Mouse (Mus musculus) frontal cortex, adult 2 months (tissue): ENCODE measurements around the gene Dppa4. TPM values are rescaled to one million over a fixed set of nuclear protein-coding genes. Genes with fewer than 3 reads are reported as not detected.
"Not testable (repeated sequence)": the region's sequence is repeated elsewhere in the genome, so short reads cannot be mapped to it uniquely, and the experiment has no call there.

Experiments used
- DNase-seq, 2 experiments: peaks; one replicate each; pipeline ENCODE4 v3.0.0; 2022; ENCODE audit warnings: low spot score in 1 of 2; ENCODE audit errors: extremely low spot score in 1 of 2
- polyA plus RNA-seq: library from polyadenylated mRNA; depleted of rRNA; stranded (reverse); fragments of >200 nt; gene quantifications from 2 replicates; pipeline ENCODE4 v1.2.3, GENCODE M21; 2012; rRNA removed

Gene Dppa4
- polyA plus RNA-seq: not detected in 2 replicates

DNA sequence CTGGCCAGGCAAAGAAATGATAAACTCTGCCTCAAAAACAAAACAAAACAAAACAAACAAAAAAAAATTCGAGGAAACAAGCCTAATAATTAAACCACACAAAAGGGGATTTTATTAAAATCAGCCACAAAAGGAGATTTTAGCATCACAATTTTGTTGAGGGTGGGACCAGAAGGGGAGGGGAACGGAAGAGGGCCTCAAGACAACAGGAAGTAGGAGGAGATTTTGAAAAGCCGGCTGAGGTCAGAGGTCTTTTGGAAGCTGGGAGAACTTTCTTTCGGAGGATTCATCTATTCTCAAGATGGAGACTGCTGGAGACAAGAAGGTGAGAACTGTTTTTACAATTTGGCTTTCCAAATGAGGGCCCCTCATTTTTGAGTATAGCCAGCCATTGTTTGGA is at the start of gene Dppa4:
Gene Dppa4, plus strand, starts transcription at position 217 of the 400 bp plus-strand sequence.
- no peak for DNase-seq

DNA sequence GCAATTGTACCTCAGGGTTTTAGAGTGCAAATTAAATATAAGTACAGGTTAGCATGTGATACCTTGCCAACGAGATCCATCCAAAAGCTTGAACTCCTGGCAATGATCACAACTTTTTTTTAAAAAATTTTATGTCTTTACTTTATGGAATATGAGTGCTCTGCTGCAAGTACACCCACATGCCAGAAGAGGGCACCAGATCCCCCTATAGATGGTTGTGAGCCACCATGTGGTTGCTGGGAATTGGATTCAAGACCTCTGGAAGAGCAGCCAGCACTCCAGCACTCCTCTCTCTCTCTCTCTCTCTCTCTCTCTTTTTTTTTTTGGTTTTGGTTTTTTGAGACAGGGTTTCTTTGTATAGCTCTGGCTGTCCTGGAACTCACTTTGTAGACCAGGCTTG is 48.5 kb upstream of the Dppa4 start:
- DNase-seq: no peak

DNA sequence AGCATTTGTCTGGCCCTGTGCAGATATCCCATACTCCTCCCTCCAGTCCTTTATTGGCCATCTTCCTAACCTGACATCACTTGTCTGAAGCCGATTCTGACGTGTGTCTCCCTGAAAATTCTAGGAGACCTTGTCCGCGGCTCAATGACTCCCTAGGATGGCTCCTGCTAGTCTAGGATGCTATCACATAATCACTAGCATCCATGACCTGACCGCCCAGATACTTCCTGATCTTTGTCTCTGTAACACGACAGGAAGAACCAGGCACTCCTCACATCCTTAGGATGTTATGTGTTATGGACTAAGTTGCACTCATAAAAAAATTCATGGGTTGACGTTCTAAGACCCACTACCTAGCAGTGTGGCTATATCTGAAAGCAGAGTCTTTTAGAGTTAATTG is 45.9 kb upstream of the Dppa4 start:
- DNase-seq: no peak

DNA sequence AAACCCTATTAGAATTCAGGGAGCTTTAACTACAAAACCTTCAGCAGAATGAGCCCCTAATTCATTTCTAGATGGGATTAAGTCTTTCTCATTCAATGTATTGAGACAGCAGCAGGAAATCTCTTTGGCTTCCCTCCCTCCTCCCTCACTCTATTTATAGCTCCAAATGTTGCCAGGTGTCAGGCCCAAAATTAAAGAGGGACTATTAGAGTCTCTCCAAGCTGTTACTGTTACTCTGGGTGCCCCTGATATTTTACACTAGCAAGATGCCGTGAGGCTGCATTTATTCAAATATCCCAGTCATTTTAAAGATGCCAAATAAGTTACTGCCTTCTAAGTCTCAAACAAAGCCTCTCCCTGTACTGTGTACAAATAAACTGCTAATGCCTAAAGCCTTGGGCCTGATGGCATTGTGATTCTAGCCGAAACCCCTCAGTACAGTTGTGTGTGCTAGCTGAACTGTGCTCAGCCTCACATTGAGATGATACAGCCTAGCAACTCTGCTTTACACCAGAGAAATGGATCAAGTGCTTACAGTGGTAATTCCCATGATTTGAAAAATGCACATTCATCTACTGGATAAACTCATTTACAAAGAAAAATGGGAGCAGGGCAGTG is 36.4 kb upstream of the Dppa4 start:
- no peak for DNase-seq

DNA sequence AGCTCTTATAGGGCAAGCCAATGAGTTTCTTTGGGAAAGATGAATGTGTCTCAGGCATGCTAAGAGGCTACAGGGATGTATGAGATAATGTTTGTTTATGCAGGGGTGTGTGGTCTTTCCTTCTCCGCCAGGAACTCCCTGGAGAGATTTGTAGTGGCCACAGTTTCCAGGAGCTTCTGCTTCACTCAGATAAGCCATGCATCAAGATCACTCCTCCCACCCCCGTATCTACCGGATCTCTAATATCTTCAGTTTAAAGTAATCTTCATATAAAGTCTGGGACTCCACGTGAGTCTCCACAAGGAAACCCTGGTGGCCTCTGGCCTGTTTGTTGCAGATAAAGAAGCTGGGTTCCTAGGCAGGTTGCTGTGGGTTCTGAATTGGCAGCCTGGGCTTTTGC is 30.7 kb upstream of the Dppa4 start:
- DNase-seq: no peak

DNA sequence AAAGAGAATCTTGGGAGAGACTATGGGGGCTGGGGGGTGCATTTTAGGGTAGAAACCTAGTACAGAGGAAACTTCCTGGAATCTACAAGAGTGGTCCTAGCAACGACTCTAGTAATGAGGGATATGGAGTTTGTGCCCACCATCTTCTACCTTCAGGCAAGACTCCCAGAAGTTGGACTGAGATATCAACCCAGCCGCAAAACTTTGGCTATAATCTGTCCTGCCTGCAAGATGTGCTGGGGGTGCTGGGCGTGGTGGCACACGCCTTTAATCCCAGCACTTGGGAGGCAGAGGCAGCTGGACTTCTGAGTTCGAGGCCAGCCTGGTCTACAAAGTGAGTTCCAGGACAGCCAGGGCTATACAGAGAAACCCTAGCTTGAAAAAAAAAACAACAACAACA is 28.9 kb upstream of the Dppa4 start:
- no peak for DNase-seq

DNA sequence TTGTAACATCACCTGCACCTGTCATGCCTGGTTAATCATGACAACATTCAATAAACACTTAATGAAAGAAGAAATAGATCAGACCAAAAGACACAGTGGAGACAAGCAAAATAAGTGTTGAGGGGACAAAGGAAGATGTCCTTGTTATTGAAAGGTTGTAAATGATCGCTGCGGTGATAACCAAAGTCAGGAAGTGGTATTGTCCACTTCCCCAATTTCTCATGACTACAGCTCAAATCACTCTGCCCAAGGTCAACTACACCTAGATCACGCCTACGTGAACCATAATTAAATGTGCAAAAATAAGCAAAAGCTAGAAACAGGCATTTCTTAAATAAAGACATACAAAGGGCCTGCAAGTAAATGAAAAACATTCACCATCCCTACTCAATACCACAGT is 24.0 kb upstream of the Dppa4 start:
- DNase-seq: no peak

DNA sequence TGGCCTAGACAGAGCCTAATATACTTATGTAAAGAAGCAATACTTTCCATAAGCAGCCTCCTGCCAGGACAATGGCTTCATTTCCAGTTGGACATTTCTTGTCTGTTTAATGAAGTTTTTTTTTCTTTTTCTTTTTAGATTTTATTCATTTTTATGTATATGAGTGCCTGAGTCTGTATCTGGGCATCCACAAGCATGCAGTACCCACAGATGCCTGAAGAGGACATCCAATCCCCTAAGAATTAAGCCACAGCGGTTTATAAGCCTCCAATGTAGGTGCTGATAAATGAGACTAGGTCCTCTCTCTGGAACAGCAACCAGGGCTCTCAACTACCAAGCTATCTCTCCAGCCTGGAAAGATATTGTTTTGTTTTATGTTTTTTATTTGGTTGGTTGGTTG is 20.6 kb upstream of the Dppa4 start:
- DNase-seq: no peak

DNA sequence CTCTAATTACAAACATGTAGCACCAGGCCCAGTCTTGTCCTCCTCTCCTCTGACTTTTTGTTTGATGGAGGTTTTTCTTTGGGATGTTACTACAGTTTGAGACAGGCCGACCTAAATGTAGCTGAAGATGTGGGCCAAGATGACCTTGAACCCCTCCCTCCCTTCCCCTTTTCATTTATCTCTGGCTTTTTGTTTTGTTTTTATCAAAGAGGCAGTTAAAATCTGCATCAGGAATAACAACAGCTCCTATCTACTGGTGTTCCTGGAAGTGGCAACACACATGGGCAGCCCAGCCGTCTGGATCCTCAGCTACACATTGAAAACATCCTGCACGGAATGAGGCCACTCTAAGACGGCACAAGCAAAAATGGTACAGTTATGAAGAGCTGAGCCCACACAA is 17.7 kb upstream of the Dppa4 start:
- no peak for DNase-seq

DNA sequence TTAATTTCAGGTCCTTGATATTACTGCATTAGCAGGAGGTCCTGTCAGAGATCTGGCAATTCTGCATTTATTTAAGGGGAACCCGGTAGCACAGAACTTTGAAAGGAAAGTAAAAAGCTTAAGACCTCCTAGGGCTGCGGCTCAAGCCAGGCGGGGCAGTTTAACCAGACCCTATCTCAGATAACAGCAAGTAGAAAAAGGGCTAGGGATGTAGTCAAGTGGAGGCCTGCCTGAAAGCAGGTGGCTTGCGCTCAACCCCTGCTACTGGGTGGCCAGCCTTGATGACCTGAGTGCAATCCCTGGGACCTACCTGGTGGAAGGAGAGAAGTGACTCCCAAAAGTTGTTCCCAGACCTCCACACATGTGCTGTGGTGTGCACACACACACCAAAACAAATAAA is 6.6 kb upstream of the Dppa4 start:
- no peak for DNase-seq

DNA sequence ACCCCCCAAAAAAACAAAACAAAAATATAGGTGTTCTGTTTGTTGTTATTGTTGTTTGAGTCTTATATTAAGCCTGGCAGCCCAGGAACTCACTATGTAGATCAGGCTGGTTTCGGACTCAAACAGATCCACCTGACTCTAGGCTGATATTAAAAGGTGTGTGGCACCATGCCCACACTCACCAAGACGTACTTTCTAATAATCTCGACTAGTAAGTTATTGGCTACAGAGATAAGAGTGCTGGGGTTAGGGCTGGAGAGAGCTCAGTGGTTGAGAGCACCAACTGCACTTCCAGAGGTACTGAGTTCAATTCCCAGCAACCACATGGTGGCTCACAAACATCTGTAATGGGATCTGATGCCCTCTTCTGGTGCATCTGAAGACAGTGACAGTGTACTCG is 2.6 kb upstream of the Dppa4 start:
- no peak for DNase-seq

DNA sequence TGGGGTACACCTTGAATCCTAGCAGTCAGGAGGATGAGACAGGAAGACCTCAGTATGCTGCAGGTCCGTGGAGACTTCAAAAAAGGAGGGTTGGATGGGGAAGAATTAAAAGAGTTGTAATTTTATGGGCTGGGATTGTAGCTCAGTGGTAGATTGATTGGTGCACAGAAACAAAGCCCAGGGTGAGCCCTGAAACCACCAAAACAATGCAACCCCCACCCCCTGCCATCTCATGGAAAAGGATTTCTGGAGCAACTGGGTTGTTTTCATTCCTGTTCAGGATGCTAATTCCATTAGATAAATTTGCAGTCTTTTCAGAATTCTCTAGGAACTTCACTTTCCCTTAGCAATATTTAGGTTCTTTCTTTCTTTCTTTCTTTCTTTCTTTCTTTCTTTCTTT is 732 bp upstream of the Dppa4 start:
- no peak for DNase-seq

DNA sequence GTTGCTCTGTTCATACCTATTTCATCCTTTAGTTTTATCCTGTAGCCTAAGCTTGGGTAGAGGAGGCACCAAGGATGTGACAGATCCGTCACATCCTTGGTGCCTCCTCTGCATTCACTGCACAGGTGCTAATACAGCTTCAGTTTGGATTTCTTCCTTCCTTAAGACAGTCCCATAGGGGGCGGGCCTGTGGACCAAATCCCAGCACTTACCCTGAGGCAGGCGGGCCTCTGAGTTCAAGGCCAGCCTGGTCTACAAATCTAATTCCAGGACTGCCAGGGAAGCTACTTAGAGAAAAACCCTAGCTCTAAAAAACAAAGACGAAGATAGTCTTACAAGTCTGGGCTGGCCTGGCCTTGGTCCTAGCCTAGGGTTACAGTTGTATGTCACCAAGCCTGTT is 2.0 kb downstream of the Dppa4 start:
- no peak for DNase-seq

DNA sequence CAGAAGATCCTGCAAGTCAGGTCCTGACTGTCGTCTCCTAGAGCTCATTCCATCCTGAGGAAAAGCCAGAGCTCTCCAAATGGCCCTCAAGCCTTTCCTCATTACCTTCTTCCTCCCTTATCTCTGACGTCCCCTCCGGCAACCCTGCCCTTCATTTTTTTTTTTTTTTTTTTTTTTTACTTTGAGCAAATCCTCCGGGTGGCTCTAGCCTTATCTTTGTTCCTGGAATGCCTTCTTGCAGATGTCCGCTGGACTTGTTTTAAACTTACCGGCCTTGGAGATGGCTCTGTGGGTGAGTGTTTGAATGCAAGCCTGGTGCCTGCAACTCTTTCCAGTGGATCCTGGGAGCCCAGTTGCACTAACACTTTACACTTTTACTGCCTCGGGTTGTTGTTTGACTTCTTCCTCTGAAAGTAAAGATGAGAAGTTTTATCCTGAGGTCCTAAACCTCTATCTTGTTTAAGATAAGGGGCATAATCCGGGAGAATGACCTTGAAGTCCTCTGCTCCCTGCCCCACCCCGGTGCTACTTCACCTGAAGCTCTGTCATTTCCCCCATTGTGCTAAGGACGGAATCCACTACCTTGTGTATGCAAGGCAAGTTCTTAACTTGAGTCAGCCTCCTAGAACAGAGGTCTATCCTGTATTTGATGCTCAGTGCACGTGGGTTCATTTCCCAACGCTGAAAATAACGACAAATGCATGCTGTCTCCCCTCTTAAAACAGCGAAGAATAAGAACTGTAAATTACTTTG is 14.0 kb downstream of the Dppa4 start:
- no peak for DNase-seq

DNA sequence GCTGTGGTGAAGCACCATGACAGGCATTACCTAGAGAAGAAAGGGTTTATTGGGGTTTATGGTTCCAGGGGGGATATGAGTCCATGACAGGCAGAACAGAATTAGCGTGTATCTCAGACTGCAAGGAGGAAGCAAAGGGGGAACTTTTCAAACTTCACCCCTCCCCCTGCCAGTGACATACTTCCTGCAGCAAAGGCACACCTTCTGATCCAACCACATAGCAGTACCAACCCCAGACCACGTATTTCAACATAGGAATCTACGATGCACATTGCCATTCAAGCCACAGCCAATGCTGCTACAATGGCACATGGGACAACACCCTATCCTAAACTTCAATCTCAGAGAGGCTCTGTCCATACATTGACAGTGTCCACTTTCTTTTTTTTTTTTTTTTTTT is 16.4 kb downstream of the Dppa4 start:
- DNase-seq: no peak

DNA sequence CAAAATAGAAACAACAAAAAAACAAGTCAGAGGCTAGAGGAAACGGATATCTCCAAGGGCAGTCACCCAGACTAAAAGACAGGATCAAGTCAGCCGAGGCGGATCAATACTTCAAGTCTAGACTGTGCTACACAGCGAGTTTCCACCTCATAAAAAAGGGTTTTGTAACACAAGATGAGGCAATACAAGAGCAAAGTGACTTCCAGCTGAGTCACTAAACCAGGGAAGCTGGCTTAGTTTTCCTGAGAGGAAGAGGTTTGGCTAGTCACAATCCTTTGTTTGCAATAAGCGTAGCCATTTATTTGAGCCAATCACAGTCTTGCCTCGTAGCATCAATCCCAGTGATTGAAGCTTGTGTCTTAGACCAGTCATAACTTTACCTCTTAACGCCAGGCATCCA is 20.0 kb downstream of the Dppa4 start, which contains the start of gene Dppa2:
Gene Dppa2, plus strand, starts transcription at position 400 of the 400 bp plus-strand sequence.
- no peak for DNase-seq

DNA sequence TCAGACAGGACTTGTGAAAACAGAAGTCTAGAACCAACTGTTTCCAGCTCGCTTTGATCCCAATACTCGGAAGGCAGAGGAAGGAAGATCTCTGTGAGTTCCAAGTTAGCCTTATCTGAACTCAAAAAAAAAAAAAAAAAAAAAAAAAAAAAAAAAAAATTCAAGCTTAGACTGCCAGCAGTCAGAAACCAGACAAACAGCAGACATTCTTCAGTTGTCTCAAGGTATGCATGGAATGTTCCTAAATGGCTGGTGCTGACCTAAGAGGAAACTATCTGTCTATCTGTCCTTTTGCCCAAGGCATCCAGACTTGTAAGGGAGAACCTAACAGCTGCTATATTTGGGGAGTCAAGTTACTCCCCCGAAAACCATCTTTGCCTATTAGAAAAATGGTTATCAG is 20.4 kb downstream of the Dppa4 start:
- no peak for DNase-seq

DNA sequence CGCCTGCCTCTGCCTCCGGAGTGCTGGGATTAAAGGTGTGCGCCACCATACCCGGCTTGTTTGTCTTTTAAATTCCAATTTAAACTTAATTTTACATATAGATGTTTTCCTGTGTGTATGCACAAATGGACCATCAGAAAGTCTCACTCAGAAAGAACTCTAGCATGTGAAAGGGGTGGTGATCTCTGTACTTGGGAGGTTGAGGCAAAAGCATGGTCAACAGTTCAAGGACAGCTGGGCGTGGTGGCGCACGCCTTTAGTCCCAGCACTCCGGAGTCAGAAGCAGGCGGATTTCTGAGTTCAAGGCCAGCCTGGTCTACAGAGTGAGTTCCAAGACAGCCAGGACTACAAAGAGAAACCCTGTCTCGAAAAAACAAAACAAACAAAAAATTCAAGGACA is 25.4 kb downstream of the Dppa4 start:
- not testable (repeated sequence) for DNase-seq

DNA sequence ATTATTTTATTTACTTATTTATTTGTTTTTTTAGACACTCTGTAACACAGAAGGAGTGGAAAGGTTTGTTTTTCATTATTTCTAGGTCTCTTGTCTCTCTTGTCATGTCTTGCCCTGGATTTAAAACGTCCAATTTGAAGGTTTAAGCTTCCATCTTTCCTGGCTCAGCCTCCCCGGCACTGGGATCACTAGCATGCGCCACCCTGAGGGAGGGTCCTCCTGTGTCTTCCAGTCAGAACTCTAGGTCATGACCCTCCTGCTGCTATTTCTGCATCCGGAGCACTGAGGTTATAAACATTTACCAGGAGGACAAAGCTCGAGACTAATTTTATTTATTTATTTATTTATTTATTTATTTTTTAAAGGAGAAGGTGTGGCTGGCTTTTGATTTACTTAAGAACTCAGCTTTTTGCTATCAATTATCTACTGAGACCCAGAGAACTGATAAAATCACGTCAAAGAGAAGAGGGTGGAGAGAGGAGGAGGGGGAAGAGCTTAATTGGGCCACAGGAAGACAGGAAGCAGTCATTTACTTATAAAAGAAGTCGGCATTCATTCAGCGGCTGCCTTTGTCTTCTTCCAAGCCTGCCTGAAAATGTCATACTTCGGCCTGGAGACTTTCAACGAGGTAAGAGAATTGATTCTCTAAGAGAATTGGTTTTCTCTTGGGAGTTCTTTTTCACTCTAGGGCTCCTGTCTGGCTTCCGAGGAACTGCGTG is 26.5 kb downstream of the Dppa4 start:
- DNase-seq: no peak

DNA sequence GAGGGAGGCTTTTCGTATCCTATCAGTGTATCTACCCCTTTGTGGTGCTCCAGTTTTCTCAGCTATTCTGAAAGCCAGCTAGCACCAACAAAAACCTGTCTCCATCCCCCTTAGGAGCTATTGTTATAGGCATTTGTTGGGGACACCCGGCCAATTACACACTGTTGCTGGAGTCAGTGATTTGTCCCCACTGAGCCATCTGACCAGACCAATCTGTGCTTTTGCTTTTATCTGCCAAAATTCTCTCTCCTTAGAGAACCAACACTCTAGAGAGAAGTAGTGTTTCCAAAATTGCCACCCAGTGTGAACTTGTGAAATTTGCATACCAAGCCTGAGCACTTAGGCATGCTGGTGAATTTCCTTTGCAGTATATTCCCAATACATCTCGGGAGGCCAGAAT is 31.8 kb downstream of the Dppa4 start:
- DNase-seq: peak in 1 of 2 experiments; percentile 4

DNA sequence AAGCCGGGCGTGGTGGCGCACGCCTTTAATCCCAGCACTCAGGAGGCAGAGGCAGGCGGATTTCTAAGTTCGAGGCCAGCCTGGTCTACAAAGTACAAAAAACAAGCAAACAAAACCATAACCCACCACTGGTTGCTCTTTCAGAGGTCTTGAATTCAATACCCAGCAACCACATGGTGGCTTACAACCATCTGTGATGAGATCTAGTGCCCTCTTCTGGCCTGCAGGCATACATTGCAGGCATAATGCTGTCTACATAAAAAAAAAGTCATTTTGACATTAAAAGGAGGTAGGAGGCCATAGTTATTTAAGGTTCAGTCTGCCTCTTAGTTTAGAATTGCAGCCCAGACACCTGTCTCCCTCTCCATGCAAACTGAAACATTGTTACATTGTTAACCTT is 37.2 kb downstream of the Dppa4 start:
- DNase-seq: no peak

DNA sequence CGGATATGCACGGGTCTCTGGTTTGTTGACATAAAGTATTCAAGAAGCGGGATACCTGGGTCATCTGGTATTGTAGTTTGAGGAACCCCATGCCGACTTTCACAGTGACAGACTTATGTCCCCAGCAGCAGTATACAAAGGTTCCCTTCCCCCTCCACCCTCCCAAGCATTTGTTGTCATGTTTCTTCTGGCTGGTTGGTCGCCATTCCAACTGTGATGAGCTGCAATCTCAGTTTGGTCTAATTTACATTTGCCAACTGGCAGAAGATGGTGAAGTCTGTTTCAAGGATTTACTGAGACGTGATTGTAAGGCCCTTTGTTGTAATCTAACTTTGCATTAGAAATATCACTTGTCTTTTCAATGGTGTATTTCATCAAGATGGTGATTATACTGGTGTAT is 39.6 kb downstream of the Dppa4 start:
- DNase-seq: no peak
